Mouse (Mus musculus) T-helper 1 cell (primary cell): ENCODE results near the gene Srp72.

Source experiments
- in situ Hi-C: fragments of 300-600 bp; cut with MboI, MseI; formaldehyde crosslinking; loops from one replicate; pipeline ENCODE4 v1.15.1; 2025; ENCODE audit warnings: high pct_unique_total_duplicates

Srp72 gene

GRCm38 (mm10) chr5:76974554-76975285, at the start of gene Srp72:
TSS of gene Srp72 (plus strand) at chr5:76974683.
- in situ Hi-C loops = no loop called here

GRCm38 (mm10) chr5:76928124-76928832, 46.2 kb upstream of the Srp72 start:
- in situ Hi-C loops = no loop called here

- in situ Hi-C loops = no loop called here
Observed at GRCm38 (mm10) chr5:76929180-76929877, 45.2 kb upstream of the Srp72 start.

- in situ Hi-C loops = no loop called here
Observed at GRCm38 (mm10) chr5:76939717-76940116, 34.8 kb upstream of the Srp72 start.

- in situ Hi-C loops = no loop called here
Observed at GRCm38 (mm10) chr5:76941975-76942374, 32.5 kb upstream of the Srp72 start.

- in situ Hi-C loops = no loop called here
Observed at GRCm38 (mm10) chr5:76942505-76942904, 32.0 kb upstream of the Srp72 start.

- in situ Hi-C loops = no loop called here
Observed at GRCm38 (mm10) chr5:76944965-76945677, 29.4 kb upstream of the Srp72 start.

GRCm38 (mm10) chr5:76945678-76946033, 28.8 kb upstream of the Srp72 start:
- in situ Hi-C loops = no loop called here

GRCm38 (mm10) chr5:76947142-76947541, 27.3 kb upstream of the Srp72 start:
- in situ Hi-C loops = no loop called here

- in situ Hi-C loops = no loop called here
Observed at GRCm38 (mm10) chr5:76947758-76948157, 26.7 kb upstream of the Srp72 start.

GRCm38 (mm10) chr5:76950343-76951105, 24.0 kb upstream of the Srp72 start:
- in situ Hi-C loops = loop anchor here (10.0 kb wide), 1 partner anchor 46 kb away; the partner anchor contains the start of gene Aasdh

GRCm38 (mm10) chr5:76951106-76952027, 23.1 kb upstream of the Srp72 start, which contains the start of the genes Paics and Ppat:
TSS of gene Paics (plus strand) at chr5:76951307.
TSS of gene Ppat (minus strand) at chr5:76951578.
- in situ Hi-C loops = loop anchor here (10.0 kb wide), 1 partner anchor 47 kb away; the partner anchor contains the start of gene Aasdh

GRCm38 (mm10) chr5:76952112-76953040, 22.1 kb upstream of the Srp72 start:
- in situ Hi-C loops = loop anchor here (10.0 kb wide), 1 partner anchor 48 kb away; the partner anchor contains the start of gene Aasdh

- in situ Hi-C loops = loop anchor here (10.0 kb wide), 1 partner anchor 49 kb away; the partner anchor contains the start of gene Aasdh
Observed at GRCm38 (mm10) chr5:76953794-76954193, 20.7 kb upstream of the Srp72 start.

- in situ Hi-C loops = loop anchor here (10.0 kb wide), 1 partner anchor 50 kb away; the partner anchor contains the start of gene Aasdh
Observed at GRCm38 (mm10) chr5:76954271-76954900, 20.1 kb upstream of the Srp72 start.

GRCm38 (mm10) chr5:76955474-76955873, 19.0 kb upstream of the Srp72 start:
- in situ Hi-C loops = loop anchor here (5.0 to 10.0 kb wide), 2 partner anchors 33 to 51 kb away; partner anchors contain the start of gene Aasdh

- in situ Hi-C loops = loop anchor here (5.0 to 10.0 kb wide), 2 partner anchors 36 to 53 kb away; partner anchors contain the start of gene Aasdh
Observed at GRCm38 (mm10) chr5:76957954-76958353, 16.5 kb upstream of the Srp72 start.

- in situ Hi-C loops = loop anchor here (5.0 to 10.0 kb wide), 2 partner anchors 37 to 55 kb away; partner anchors contain the start of gene Aasdh
Observed at GRCm38 (mm10) chr5:76959587-76959986, 14.9 kb upstream of the Srp72 start.
